Mouse (Mus musculus) kidney, postnatal 10 days (tissue): ENCODE measurements at regions not wholly inside any gene's neighbourhood (a gene's known extent, or its start where the extent isn't known, plus 50 kb on each side); places are given as distances from the start of the nearest gene placed in this dataset.
"Not testable (repeated sequence)": the region's sequence is repeated elsewhere in the genome, so short reads cannot be mapped to it uniquely, and the experiment has no call there.

Source experiments
- DNase-seq: peaks from one replicate; pipeline ENCODE4 v3.0.0; 2021; ENCODE audit warnings: mixed read lengths

DNA sequence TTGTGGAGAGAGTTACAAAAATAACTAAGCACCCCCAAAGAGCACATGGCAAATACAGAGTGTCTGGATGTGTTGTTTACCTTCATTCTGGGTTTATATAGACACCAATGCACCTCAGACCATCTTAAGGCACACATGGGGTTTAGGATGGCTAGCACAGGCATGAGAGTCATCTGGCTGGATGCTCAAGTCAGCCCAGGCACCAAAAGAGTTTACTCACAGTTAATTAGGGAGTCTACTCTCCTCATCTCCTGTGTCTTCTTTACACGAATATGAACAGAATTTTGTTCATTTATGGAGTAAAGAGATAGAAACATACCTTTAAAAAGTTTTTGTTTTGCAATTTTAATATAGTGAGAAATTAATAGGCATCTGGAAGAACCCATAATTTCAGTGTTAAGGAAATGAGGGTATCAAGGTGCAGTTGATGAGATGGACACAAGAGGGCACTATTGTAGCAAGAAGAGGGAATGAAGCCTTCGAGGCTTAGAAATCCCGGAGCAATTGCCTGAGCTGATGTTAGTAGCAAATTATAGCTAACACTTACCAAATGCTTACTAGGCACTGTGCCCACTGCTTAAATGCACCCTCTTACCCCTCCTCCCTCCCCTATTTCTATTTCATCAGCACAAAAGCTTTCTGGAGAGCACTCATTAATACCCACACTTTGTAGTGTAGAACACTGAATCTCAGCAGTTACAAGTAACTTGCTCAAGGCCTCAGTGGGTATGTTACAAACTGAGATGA lies 174.6 kb downstream of the Eepd1 start:
- DNase-seq: peak; percentile 66

DNA sequence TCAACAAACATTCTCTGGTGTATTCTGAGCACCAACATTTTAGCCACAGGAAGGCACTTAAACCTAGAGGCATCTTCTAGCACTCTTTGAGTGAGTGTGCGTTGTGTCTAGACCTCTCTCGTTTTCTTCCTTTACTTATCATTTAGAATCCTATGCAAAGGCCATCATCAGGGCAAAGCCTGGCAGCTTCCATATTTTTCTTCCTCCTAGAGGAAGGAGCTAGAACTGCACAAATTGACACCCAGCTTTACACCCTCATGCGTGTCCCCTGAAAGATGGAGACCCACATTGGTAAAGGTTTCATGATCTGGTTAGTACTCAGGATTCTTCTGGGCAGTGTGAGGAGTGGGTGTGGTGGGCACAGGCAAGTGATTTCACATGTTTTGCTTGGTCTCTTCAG lies 175.2 kb downstream of the Eepd1 start:
- DNase-seq: no peak

DNA sequence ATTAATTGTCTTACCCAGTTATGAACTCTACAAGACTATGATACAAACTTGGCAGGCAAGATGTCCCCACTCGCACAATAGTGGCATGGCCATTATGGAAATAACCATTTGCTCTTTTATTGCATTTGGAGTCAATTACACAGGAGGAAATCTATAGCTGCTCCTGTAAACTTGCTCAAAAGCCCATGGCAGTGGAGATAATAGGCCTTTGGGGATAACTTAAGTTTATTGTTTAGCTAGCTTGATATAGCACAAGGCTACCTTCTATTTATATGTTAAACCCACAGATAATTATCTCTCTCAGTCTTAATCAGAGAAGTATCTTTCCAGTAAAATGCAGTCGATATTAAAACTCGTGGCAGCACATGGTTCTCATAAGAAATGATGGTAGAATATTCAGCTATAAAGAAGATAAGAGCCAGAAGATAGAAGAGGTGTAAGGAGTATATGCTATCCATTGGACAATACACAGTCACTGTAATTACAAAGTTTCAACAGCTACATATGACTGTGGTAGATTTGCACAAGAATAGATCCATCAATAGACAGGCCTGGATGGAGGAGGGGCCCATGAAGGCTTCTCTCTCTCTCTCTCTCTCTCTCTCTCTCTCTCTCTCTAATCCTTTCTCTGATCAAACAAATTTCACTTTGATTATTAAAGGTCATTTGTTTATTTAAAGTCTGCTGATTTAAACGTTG lies 202.4 kb downstream of the Eepd1 start:
- no peak for DNase-seq

DNA sequence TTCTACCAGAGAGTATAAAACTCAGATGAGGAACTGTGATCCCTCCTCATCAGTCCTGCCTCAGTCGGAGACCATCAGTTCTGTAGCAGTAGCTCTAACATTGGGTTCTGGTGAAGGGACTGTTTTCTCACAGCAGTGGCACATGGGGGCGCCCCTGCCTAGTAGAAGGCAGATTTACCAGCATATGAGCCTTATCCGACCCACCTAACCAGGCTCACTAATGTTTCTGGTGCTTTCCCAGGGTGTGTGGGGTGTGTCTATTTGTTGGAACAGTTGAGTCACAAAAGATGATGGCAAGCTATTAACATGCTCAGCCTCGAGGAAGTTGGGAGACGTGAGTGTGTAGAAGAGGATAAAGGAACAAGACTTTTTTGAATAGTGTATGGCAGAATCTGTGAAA lies 212.3 kb downstream of the Eepd1 start:
- DNase-seq: peak; percentile 24

DNA sequence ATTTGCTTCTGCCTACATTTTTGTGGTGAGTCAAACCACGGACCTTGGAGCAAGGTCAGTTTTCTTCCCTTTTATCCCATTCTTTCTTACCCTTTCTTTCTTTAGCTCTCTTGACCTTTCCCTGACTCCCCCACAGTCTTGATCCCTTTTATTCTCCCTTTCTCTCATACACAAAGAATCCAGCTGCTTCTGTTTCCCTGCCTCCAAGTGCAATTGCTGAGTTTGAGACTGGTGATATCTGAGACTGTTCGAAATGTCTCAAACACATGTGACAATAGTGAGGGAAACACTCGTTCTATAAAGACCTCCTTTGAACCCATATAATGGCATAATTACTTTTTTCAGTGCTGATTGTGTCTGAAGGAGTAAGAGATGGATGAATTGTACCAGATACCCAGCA lies 213.7 kb downstream of the Eepd1 start:
- DNase-seq: no peak

DNA sequence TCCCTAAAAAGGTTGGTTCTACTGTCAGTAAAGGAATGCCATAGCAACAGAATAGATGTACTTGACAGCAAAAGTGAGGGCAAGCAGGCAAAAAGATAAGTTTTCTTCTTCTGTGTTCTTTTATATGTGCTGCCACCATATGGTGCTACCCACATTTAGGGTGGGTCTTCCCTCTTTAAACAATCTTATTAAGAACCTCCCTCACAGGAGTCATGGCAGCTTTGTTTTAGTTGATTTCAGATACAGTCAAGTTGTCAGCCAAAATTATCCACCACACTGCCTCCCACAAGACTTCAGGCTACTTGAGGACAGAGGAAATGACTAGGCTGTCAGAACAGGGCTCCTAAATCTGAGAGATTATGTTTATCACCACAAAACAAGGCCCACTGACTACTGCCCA lies 232.3 kb downstream of the Eepd1 start:
- no peak for DNase-seq

DNA sequence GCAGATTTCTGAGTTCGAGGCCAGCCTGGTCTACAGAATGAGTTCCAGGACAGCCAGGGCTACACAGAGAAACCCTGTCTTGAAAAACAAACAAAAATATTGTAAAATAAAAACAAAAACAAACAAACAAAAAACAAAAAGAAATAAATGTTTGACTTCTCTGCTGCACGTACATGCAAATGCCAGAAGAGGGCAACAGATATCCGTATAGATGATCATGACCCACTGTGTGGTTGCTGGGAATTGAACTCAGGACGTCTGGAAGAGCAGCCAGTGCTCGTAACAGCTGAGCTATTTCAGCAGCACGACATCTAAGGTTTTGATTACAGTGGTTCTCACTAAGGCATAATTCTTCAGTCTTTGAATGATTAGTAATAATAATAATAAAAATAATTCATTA lies 262.8 kb downstream of the Eepd1 start:
- no peak for DNase-seq

DNA sequence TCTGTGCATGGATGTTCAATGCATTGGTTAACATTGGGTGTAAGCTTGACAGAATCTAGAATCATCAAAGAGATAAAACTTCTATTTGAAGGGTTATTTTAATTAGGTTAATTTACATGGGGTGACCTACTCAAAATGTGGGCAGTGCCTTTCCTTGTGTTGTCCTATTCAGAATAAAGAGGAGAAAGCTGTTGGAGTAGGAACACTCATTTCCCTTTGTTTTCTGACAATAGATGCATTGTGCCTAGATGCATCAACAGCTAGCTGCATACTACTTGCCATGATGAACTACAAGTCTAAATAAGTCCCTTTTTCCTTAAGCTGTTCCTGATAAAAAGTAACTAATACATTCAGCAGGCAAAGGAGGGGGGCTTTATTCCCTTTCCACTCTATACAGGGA lies 269.8 kb downstream of the Eepd1 start:
- no peak for DNase-seq

DNA sequence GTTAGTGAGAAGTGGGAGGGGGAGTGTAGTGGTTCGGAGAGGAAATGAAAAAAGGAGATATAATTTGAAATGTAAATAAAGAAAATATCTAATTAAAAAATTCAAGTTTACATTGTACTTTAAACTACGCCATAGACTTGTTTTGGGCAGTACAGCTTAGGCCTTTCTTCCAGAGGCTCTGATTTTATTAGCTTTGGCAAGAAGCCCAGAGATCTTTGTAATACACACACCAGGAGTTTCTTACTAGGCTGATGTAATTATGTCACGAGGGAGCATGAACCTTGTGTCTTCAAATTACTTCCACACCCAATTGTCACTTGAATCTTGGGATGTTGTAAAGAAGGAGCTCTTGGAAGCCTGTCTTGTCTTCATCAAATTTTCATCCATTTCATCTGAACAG lies 292.6 kb downstream of the Eepd1 start:
- no peak for DNase-seq

DNA sequence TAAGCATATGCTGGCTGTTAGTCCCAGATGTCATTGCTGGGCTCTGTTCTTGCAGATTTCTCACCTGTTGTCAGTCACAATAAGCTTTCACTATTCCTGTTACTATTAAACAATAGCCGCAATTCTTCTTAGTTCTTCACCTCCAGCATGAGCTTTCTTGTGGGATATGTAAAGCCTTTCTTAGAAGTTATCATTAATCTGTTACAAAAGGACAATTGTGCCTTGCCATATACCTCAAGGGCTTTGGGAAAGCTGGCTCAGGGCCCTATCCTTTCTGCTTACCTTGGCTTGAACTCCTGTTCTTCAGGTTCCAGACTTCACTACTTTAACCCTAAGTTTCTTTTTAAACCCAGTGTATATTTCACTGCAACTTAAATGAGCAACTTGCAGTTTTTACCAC lies 301.3 kb downstream of the Eepd1 start:
- DNase-seq: no peak

DNA sequence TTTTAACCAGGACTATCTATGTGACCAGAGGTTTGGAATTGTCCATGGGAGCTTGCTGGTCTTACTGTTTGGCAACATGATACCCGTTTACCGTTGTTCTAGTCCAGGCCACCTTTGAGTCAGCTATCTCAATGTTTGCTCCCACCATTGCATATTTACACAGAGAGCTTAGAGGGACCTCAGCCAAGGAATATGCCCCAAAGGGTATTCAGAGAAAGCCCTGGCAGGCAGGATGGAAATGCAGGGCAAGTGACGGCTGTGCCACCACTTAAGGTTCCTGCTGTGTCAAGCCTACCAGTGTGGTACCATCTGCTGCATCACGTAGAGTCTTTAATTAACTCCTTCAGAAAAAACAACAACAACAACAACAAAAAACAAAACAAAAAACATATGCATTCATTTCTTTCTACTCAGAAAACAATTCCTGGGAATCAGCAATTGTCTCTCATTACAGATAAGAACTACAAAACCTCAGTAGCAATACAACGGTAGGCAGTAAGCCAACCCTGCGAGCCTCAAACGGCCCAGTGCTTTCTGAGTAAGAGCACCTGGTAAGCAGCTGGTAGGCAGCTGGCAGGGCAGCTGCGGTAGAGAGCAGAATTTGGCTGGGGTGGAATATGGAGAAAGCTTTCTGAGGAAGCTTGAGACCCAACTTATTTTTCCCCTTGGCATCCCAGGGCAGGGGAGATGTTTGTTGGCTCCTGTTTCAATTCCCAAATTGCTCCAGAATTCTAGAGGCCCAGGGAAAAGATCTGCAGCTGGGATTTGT lies 314.0 kb downstream of the Eepd1 start:
- DNase-seq: no peak

DNA sequence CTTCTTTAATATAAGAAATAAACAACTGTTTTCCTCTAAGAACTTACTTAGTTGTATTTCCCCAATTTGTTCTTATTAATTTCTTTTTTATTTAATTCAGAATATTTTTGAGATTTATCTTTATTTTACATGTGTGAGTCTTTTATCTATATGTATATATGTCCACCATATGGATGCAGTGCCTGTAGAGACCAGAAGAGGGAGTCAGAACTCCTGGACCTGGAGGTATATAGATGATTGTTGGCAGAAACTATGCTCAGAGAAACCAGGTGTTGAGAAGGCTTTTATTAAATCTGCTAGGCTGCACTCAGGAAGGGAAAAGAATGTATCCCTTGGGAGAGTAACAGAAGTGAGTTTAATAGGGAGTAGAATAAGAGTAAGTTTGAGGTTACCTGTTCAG lies 328.2 kb downstream of the Eepd1 start:
- no peak for DNase-seq

DNA sequence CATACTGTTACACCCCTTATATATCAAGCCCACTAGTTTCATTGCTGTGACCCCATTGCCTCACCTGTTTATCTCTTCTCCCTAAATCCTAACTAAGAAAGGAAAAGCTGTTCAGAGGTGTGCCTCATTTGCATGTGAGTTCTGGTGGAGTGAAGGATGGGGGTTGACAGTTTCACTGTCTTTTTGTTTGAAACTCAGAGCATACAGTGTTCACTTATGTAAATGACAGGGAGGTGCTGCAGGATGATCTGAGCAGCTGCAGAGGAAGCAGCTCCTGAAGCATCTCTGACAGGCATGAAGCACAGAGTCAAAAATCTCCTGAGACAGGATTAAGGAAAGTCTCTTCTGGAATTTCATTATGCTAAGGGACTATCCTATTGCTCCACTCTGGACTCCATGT lies 351.9 kb downstream of the Eepd1 start:
- no peak for DNase-seq

DNA sequence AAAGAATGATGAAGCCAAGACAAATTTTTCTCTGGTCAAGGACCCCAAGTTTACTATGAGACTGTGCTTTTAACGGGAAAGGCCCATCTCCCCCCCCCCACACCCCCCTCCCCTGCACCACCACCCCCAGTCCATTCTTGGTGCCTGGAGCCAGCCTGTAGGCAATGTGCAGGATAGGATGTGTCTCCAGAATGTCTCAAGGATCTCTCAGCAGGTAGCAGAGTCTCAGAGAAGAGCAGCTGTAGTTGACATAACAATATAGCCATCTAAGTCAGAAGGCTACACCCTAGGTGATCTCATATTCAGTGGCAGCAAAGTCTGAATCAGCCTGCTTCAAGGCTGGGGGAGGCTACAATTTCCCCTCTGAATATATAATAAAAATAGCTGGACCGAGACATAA lies 368.6 kb downstream of the Eepd1 start:
- not testable (repeated sequence) for DNase-seq

DNA sequence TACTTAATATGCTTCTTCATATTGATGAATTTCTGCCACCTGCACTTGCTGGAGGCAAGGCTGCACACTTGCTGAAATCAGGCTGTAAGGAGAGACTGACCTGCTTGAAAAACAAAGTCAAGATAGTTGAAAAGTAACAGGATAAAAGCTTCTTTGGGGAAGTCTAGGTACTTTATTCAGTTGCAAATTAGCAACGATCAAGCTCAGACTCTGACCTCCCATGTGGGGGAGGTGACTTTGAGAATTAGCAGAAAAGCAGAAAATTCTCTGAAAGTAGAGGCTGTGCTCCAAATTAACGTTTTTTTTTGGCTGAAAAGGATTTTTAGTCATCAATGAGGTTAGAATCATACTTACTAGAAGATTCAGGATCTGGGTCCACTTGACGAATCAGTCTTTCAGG lies 369.3 kb downstream of the Eepd1 start:
- not testable (repeated sequence) for DNase-seq

DNA sequence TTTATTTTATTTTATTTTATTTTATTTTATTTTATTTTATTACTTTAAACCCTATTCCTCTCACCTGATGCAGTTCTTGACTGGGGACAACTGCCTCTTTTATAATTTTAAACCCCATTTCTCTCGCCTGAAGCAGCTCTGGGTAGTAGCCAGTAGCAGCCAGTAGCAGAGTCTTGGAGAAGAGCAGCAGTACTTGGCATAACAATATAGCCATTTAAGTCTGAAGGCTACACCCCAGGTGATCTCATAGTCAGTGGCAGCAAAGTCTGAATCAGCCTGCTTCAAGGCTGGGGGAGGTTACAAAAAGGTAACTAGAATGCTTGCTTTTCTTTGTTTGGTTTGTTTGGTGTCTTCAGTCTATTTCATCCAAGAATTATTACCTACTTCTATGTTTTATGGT lies 373.2 kb downstream of the Eepd1 start:
- DNase-seq: no peak

DNA sequence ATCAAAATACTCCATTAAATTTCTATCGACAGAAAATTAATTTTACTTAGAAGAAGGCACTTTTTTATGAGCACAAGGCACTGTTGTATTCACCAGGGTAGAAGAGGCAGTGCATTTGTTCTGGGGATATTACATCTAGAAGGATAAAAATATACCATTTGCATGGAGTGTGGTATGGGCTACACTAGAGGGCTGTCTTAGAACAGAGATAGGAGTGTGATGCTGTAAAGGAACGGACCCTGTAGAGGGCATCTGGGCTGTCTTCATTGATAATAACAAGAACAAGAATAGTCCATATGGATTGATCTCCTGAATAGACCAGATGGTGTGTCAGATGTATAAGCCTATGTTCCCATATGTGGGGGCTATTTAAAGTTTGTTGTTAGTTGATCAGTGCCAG lies 388.9 kb downstream of the Eepd1 start:
- no peak for DNase-seq

DNA sequence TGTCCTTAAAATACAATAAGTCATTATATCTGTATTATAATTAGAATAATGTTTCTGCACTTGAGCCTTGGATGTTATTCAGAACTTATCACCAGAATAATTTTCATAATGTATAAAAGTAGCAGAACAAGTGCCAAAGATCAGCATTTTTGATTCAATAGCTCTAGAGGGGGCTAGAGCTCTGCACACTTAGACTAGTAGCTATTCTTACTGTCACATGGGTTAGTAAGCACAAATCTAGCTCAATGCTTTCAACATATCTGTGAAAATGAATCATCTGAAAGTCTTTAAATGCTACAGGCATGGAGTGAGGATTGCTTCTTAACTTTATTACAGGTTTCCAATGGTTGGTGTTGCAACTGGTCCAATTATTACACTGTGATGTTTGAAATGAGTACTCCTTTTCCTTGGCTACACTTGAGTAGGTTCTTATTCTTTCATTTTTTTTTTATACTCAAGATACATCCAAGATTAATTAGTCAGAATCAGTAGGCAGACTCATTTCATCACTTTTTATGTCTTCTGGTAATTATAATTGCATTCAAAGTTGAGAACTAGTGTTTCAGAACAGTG lies 415.1 kb downstream of the Eepd1 start:
- DNase-seq: no peak
